Mouse (Mus musculus): Measurements from ENCODE around the gene Rnf167.

DNA sequence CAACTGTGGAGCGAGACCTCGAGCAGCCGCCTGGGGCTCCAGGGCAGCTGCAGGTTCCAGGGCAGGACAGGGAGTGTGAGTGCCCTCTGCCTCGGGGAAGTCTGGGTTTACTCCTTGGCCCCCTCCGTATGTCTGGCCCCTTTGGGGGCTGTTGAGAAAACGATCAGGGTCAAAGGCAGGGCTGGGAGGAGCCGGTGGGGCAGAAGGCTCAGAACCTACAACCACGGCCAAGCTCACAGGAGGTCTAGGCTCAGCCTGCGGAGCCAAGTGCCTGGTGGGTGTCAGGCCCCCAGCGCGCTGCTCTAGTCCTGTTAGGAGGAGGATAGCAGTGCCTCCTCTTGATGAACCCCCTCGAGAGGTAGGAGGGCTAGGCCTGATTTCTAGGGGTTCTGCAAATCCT, 34.1 kb downstream of the Rnf167 start:
- TF ChIP-seq EP300 (IDR thresholded peaks at IDR 0.05; ENCODE audit: low read depth) (no peak), CTCF (IDR thresholded peaks at IDR 0.05; ENCODE audit: low read depth) (no peak)
